Mouse (Mus musculus) 416B (cell line): ENCODE data around the gene Ago3.
A peak's percentile ranks its signal among the peaks of the same experiment; 100 is the strongest.

Experiments
- DNase-seq: peaks from one replicate; pipeline ENCODE4 v3.0.0; 2011; ENCODE audit warnings: low read depth

Ago3 gene

GRCm38 (mm10) chr4:126415707-126416106 is 13.6 kb downstream of the Ago3 start:
- peak; percentile 79 for DNase-seq

DNA sequence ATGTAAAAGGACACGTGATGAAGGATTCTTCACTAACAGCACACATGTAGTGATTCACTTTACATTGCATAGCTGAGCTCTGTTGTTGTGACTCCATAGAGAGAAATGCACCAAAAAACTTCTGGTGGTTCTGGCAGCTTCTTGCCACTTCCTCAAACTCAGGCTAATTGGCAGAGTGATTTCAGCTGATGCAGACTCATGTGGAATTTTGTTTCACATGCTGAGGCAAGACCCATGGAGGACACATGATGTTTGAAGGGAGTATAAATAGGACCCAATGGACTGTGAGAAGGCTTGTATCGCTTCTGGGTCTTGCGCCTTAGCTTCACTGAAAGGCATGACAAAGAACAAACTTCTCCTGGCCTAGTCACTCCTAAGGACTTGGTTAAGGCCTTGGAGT is 16.8 kb downstream of the Ago3 start:
- DNase-seq: peak; percentile 52

- no peak for DNase-seq
Observed at GRCm38 (mm10) chr4:126371497-126371896, 57.9 kb downstream of the Ago3 start.

DNA sequence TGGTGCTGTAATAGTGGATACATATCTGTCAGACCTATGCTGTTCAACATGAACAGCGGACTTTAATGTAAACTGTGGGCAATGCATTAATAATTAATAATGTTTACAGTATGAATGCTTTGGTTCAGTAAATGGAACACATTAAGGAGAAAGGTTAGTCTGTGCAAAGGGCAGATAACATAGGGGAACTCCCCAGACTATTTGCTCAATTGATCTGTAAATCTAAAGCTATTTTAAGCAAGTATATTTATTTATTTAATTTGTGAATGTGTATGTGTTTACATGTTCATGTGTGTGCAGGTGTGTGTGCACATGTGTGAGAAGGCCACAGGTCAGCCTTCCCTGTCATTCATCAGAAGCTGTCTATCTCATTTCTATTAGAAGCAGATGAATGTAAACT is 69.3 kb downstream of the Ago3 start:
- DNase-seq: no peak

GRCm38 (mm10) chr4:126343451-126343850 is 85.9 kb downstream of the Ago3 start:
- DNase-seq: no peak

DNA sequence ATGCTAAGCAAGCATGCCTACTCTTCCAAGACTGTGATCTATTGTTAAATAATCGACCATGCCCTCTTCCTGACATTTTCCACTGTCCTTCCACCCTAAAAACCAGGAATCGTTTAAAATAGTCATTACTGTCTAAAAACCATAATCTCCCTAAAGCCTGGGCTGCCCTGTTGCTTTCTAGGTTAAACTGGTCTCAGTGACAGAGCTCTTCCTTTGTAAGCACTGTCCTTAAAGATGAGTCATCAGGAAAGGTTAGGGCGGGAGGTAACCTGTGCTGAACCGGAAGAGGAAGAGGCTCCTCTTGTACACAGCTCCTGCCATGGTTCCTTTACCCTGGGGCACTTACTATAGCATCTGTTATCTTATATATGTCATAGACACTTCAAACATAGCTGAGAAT is 89.9 kb downstream of the Ago3 start:
- DNase-seq: peak; percentile 69

DNA sequence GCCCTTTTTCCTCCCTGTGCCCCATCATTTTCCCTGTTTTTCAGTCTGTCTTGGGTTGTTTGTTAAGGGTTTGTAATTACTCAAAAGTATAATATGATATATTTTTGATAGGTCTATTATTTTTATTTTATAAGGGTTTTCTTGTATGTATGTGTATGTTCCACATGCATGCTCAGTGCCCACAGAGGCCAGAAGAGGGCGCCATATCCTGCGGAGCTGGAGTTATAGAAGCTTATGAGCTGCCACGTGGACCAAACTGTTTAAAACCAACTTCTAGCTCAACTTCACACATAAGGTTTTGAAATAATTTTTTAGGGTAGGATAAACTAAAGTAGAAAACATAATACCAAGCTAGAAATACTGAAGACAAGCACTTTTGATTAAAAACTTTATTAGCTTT is 97.0 kb downstream of the Ago3 start:
- DNase-seq: peak; percentile 78

DNA sequence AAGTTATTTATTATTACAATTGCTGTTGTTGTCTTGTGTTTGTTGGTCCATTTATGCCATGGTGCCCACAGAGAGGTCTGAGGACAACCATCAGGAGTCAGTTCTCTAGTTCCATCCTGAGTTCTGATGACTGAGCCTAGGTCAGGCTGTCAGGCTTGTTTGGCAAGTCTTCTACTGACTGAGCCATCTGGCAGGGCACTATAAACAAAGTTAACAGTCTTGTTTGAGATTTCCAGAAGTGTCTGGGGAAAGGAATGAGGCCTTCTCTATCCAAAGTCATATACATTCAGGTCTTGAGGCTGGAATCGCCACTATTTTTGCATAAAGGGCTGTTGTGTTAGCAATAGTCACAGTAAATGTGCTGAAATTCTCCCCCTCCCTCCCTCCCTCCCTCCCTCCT is 97.6 kb downstream of the Ago3 start:
- DNase-seq: no peak

DNA sequence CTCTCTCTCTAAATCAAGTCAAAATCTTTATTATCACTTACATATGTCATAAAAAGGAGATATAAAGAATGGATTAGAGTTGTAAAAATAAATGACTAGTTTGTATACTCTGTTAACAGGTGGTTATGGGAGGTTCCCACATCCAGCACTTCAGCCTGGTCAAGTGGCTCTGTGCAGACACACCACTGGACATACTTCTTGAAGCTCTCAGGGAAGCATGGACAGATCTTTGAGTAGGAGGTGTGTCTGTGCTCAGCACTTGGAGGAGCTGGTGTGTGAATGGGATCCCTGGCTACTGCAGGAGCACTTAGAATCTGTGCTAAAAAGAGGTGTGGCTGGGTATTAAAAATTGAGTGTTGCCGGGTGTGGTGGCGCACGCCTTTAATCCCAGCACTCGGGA is 99.1 kb downstream of the Ago3 start:
- DNase-seq: no peak

DNA sequence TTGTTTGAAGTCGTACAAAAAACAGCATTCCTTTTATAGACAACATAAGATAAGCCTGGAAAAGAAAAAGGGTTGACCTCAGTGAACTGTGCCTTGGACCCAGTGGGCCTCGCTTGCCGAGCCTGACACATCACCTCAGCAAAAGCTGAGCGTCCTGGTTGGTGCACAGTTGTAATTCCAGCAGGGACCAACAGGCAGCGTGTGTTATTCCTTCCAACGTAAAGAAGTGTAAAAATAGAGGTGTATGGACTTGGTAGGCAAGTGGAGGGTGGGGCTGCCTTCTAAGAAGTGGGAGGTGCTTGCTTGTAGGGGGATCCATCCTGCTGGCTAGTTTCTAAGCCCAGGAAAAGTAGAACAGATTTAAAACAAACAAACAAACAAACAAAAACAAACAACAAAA is 103.3 kb downstream of the Ago3 start:
- no peak for DNase-seq

DNA sequence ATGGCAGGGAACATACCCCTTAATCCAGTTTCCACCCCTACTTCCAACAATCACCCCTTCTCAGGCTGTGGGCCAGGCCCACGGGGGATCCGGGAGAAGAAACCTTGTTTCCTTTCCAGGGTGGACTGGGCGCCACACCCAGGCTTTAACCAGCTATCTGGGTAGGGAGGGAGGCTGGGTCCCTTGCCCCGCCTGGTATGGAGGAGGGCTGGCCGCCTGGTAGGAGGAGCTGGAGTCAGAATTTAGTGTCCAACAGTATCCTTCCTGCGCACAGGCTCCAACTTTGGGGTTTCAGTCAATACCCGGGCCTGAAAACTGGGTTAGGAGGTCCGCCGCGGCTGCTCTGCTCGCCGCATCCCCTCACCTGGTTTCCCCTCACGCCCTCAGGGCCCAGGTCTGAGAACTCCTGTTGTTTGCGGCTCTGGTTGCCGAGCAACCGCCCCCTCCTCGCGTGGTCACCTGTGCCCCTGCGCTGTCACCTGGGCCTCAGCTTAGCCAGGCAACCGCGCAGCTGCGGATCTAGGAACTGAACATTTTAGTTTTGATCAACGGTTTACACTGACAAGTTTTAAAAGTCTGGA is 104.0 kb downstream of the Ago3 start, which contains the start of gene Tekt2:
Tekt2 (minus strand) TSS at position 408 of the 581 bp plus-strand sequence.
- no peak for DNase-seq

GRCm38 (mm10) chr4:126324861-126325260 is 104.5 kb downstream of the Ago3 start:
- no peak for DNase-seq

DNA sequence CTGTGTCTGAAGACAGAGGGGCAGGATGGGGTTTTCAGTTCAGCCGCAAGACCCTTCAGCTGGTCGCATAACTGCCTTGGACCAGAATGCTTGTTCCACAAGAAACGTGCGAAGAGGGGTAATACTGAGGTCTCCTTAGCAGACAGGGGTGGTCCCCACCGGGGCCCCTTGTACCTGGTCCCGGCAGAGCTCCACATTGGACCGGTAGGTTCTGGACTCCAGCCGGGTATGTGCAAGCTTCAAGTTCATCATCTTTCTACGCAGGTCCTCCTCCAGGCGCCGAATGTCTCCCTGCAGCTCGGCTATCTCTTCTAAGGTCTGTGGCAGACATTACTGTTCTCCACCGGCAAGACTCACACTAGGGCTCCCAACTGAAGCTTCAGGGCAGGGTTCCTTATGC is 106.7 kb downstream of the Ago3 start:
- no peak for DNase-seq

DNA sequence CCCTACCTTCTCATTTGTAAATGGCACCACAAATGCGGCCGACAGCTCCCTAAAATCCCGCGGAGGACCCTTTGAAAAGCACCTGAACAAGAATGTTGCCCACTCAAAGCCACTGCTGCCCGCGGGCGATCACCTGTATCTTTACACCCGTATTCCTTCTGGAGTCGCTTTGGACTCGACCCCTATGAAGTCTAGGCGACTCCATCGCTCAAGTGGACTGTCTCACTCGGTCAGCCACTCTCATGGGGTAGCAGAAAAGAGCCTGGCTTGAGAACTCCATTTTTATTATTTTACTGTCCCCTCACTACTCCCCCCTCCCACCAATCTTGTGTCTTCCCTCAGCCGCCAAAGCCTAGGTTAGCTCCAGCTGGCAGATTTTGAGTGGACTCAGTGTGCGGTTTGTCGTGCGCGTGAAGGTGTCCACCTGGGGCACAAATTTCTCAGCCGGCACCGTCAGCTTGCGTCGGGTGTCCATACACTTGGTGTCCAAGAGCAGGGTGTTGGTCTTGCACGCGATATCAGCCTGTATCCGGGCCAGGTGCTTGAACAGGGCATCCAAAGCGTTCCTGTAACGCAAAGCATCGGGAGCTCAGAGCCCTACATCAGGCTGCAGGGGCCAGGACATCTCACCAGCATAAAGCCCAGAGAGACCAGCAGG is 107.4 kb downstream of the Ago3 start:
- no peak for DNase-seq

- DNase-seq: peak; percentile 97
Observed at GRCm38 (mm10) chr4:126321111-126321853, 108.1 kb downstream of the Ago3 start, which contains the start of gene Adprhl2. Adprhl2 (minus strand) TSS chr4:126321703.

- no peak for DNase-seq
Observed at GRCm38 (mm10) chr4:126319806-126320205, 109.5 kb downstream of the Ago3 start.

- no peak for DNase-seq
Observed at GRCm38 (mm10) chr4:126316443-126317040, 112.8 kb downstream of the Ago3 start.

DNA sequence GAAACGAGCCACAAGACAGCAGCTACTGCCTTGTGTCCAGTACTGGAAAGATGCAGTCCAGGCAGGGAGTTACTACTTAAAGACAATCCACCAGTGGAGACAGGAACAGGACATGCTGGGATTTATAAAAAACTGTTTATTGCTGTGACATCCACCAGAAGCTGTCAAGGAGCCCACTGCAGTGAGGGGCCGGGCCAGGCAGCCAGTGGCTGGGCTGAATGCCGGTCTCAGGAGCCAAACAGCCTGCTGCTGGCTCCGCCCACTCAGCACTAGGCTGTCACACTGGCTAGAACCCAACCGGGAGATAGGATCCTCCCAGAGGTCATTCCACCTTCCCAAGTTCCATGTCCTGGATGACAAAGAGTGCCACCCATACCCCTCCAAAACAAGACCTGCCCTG is 113.4 kb downstream of the Ago3 start:
- DNase-seq: no peak

- DNase-seq: no peak
Observed at GRCm38 (mm10) chr4:126314393-126314792, 115.0 kb downstream of the Ago3 start.

DNA sequence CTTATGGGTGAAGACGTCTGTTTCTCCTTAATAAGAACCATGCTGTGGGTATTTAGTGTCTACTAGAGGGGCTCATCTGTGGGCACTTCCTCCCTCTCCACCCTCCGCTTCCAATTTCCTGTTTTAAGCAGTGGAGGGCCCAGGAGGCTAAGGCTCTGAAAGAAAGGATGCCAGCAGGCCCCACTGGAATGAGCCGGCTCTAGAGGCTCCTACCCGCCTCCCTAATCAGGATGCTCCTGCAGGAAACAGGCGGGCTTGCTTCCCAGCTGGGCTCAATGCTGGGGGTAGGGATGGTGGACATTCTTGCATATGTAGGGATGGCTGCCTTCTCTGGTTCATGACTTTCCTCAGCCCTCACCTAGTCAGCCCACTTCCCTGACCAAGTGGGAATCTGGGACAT is 116.2 kb downstream of the Ago3 start:
- DNase-seq: no peak

GRCm38 (mm10) chr4:126311566-126312200 is 117.7 kb downstream of the Ago3 start:
- no peak for DNase-seq

- no peak for DNase-seq
Observed at GRCm38 (mm10) chr4:126310344-126310743, 119.0 kb downstream of the Ago3 start.
